Mouse (Mus musculus) heart, adult 2 months (tissue): ENCODE data around the gene Atoh1. TPM values are rescaled to one million over a fixed set of nuclear protein-coding genes. Genes with fewer than 3 reads are reported as not detected.

Experiments
- DNase-seq, 2 experiments: peaks; one replicate each; pipeline ENCODE4 v3.0.0; 2021
- H3K27ac ChIP-seq: fragments of 200-600 bp; 2 replicates; pipeline ENCODE4 v1.8.1; 2022
- H3K27me3 ChIP-seq: fragments of 200-500 bp; 2 replicates; pipeline ENCODE4 v1.6.1; 2012; ENCODE audit warnings: mild to moderate bottlenecking, low read length, inconsistent platforms, mixed read lengths; ENCODE audit not compliant: control insufficient read depth, insufficient read depth
- H3K36me3 ChIP-seq: fragments of 200-500 bp; 2 replicates; pipeline ENCODE4 v1.6.1; 2012; ENCODE audit warnings: low read length, inconsistent platforms; ENCODE audit not compliant: control insufficient read depth, insufficient read depth
- H3K4me1 ChIP-seq: fragments of 200-500 bp; 2 replicates; pipeline ENCODE4 v1.6.1; 2011; ENCODE audit warnings: low read length; ENCODE audit not compliant: control insufficient read depth, insufficient read depth
- H3K4me3 ChIP-seq: fragments of 200-600 bp; 2 replicates; pipeline ENCODE4 v1.8.1; 2022
- H3K79me2 ChIP-seq: fragments of 200-500 bp; replicated peaks from 2 replicates; pipeline ENCODE4 v1.6.1; 2012; ENCODE audit warnings: mild to moderate bottlenecking, inconsistent platforms, low read length, moderate library complexity, mixed read lengths; ENCODE audit not compliant: control insufficient read depth, insufficient read depth
- H3K9ac ChIP-seq: fragments of 200-500 bp; 2 replicates; pipeline ENCODE4 v1.6.1; 2012; ENCODE audit warnings: low read depth, mild to moderate bottlenecking, control low read depth, inconsistent platforms, low read length, mixed read lengths
- CTCF ChIP-seq: fragments of 200-600 bp; IDR thresholded peaks from 2 replicates; pipeline ENCODE4 v1.8.1; 2022; ENCODE audit warnings: antibody characterized with exemption, mild to moderate bottlenecking, moderate library complexity
- EP300 ChIP-seq: fragments of 200-500 bp; IDR thresholded peaks from 2 replicates; pipeline ENCODE4 v1.6.1; 2011; ENCODE audit warnings: low read depth, low read length, control low read depth; ENCODE audit not compliant: insufficient read depth
- POLR2A ChIP-seq: fragments of 200-500 bp; IDR thresholded peaks from 2 replicates; pipeline ENCODE4 v1.6.1; 2011; ENCODE audit warnings: mild to moderate bottlenecking, low read depth, low read length, control low read depth; ENCODE audit not compliant: insufficient read depth
- WGBS: fragments of 180-500 bp; shearing (Covaris S2); methylation state at CpG from one replicate; pipeline ENCODE4 v1.1.7; 2018; 5-methylcytosine and 5-hydroxymethylcytosine counted together
- intact Hi-C: fragments of 180-260 bp; cut with DNase I; formaldehyde crosslinking; loops from one replicate; pipeline ENCODE4 v1.15.1; 2025
- polyA plus RNA-seq: library from polyadenylated mRNA; depleted of rRNA; stranded (reverse); fragments of >200 nt; gene quantifications from 2 replicates; pipeline ENCODE4 v1.2.3, GENCODE M21; 2012
- total RNA-seq, 2 experiments: library from RNA; stranded (reverse); gene quantifications; 2 replicates each; pipeline ENCODE4 v1.2.3; 2021

Atoh1 gene
- total and polyA plus RNA-seq, 3 experiments = not detected

GRCm38 (mm10) chr6:64731621-64732320 is 2.8 kb downstream of the Atoh1 start:
- intact Hi-C loops = no loop called here
- Histone ChIP-seq H3K4me3 (no peak overlapping the region), H3K27ac (no peak overlapping the region), H3K27me3 (peaks cover 26% of the 10 kb centered on the region), H3K36me3 (no peaks in the 10 kb centered on the region), H3K9ac (no peak overlapping the region), H3K79me2 (no peaks in the 10 kb centered on the region), H3K4me1 (no peaks in the 10 kb centered on the region)
- DNase-seq = no peak
- TF ChIP-seq CTCF (no peak), EP300 (no peak), POLR2A (no peak)
- 11% methylated on average over 8 of the region's 8 CpGs for WGBS

GRCm38 (mm10) chr6:64733311-64733710 is 4.4 kb downstream of the Atoh1 start:
- no peaks in the 10 kb centered on the region for H3K4me1 ChIP-seq
- intact Hi-C loops = no loop called here
- no peak for TF ChIP-seq CTCF
- TF ChIP-seq POLR2A = no peak
- TF ChIP-seq EP300 = no peak
- WGBS = 9% methylated on average over 4 of the region's 4 CpGs
- no peak overlapping the region for H3K4me3 ChIP-seq
- H3K27ac ChIP-seq = no peak overlapping the region
- DNase-seq = no peak
- H3K27me3 ChIP-seq = peaks cover 26% of the 10 kb centered on the region
- no peaks in the 10 kb centered on the region for H3K36me3 ChIP-seq
- H3K9ac ChIP-seq = no peak overlapping the region
- no peaks in the 10 kb centered on the region for H3K79me2 ChIP-seq

GRCm38 (mm10) chr6:64734441-64735320 is 5.8 kb downstream of the Atoh1 start:
- Histone ChIP-seq H3K27ac (no peak overlapping the region), H3K36me3 (no peaks in the 10 kb centered on the region), H3K79me2 (no peaks in the 10 kb centered on the region), H3K27me3 (peaks cover 17% of the 10 kb centered on the region), H3K4me1 (no peaks in the 10 kb centered on the region), H3K9ac (no peak overlapping the region), H3K4me3 (peak overlapping the region; percentile 18)
- DNase-seq = peak; percentile 4 to 19
- intact Hi-C loops = no loop called here
- 3% methylated on average over 54 of the region's 54 CpGs for WGBS
- no peak for TF ChIP-seq CTCF
- no peak for TF ChIP-seq POLR2A
- no peak for TF ChIP-seq EP300

DNA sequence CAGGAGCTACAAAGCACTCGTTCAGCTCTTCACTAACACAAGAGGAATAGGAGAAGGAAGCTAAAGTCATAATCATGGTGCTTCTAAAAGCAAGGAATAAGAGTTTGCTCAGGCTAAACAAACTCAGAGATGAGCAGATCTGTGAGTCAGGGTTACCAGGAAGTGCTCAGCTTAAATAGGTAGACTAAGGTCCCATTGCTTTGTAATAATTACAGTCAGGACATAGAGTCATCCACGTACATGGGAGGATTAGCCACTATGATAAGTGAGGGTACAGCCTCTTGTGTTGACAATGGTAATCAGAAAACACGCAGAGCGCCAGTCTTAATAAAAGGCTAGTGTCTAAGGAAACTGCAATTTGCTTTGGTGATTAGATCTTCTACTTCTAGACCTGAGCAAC is 7.4 kb downstream of the Atoh1 start:
- Histone ChIP-seq H3K27me3 (peaks cover 10% of the 10 kb centered on the region), H3K79me2 (no peaks in the 10 kb centered on the region), H3K4me3 (no peak overlapping the region), H3K36me3 (no peaks in the 10 kb centered on the region), H3K4me1 (no peaks in the 10 kb centered on the region), H3K27ac (no peak overlapping the region), H3K9ac (no peak overlapping the region)
- intact Hi-C loops = no loop called here
- TF ChIP-seq CTCF = no peak
- no peak for TF ChIP-seq EP300
- TF ChIP-seq POLR2A = no peak
- 67% methylated on average over 4 of the region's 4 CpGs for WGBS
- DNase-seq = no peak

DNA sequence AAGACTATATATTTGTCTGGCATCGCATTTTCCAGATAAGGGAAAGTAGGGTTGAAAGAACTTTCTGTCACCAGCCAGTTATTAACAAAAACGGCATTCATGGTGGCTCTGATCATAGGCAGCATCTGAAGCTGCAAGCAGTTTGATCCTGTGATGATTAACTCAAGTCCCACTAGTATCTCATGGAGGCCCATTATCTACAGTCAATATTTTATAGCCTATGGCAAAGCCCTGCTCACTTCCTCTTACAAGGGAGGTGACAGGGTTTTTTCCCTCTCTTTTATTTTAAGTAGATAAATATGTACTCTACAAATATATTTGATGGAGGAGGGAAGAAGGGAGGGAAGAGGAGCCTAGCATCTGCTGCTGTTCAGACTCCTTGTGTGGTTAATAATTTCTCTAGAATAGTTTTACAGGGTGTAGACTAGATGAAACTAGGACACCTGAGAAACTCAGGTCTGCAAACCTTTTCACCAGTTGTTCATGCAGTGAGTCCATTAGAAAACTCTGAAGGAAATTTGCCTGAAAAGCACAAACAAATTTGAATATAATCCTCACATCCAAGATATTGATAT is 14.1 kb downstream of the Atoh1 start:
- WGBS = 46% methylated on average over 2 of the region's 2 CpGs
- intact Hi-C loops = no loop called here
- TF ChIP-seq EP300 (no peak), POLR2A (no peak), CTCF (no peak)
- Histone ChIP-seq H3K4me3 (no peak overlapping the region), H3K79me2 (no peaks in the 10 kb centered on the region), H3K27me3 (no peaks in the 10 kb centered on the region), H3K4me1 (no peaks in the 10 kb centered on the region), H3K27ac (no peak overlapping the region), H3K9ac (no peak overlapping the region), H3K36me3 (no peaks in the 10 kb centered on the region)
- no peak for DNase-seq

DNA sequence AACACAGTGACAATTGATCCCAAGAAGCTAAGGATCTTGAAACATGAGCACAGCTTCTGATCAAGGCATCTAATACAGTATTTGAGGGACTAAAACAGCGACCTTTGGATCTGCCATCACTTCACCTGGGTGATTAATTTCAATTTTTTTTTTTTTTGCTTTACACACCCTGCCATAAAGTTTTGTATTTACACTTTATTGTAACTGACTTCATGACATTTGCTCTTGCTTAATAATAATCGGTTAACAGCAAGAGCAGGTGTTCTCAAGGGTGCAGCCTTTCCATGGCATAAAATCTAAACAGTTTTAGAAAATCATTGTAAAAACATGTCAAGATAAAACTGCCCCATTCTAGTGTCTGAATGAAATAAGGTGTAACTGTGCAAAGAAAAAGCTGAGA is 25.6 kb downstream of the Atoh1 start:
- Histone ChIP-seq H3K4me1 (no peaks in the 10 kb centered on the region), H3K36me3 (no peaks in the 10 kb centered on the region), H3K27ac (no peak overlapping the region), H3K79me2 (no peaks in the 10 kb centered on the region), H3K4me3 (no peak overlapping the region), H3K27me3 (no peaks in the 10 kb centered on the region), H3K9ac (no peak overlapping the region)
- intact Hi-C loops = no loop called here
- TF ChIP-seq CTCF = no peak
- TF ChIP-seq EP300 = no peak
- no peak for TF ChIP-seq POLR2A
- WGBS = 65% methylated on average over 2 of the region's 2 CpGs
- no peak for DNase-seq
